Mouse (Mus musculus) ES-Bruce4 (cell line): ENCODE data around the gene Tcf7.

Experiments
- CTCF ChIP-seq: IDR thresholded peaks from one replicate; pipeline ENCODE4 v1.8.1; 2011; ENCODE audit warnings: low read depth, low read length
- EP300 ChIP-seq: IDR thresholded peaks from 2 replicates; pipeline ENCODE4 v1.6.1; 2011; ENCODE audit warnings: low read depth, low read length; ENCODE audit not compliant: insufficient read depth

DNA sequence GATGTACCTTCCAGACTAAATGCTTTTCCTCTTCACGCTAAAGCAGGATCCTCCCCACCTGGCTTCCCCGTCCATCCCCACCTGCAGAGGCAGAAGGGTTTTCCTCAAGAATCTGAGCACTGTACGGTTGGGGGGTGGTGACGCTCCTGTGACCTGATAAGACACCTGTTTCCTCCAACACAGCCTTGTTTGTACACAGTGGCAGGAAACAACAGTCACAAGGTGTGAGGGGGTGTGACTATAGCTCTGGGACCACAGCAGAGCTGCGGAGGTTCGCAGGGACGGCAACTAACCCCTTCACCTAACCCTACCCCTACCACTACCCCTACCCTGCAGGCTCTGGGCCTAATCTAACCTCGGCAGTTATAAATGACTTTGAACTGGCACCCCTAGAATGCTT lies 7.4 kb downstream of the Tcf7 start:
- TF ChIP-seq CTCF, result no peak
- no peak for TF ChIP-seq EP300
